Mouse (Mus musculus): Measurements from ENCODE around the gene Afmid. TPM values are rescaled to one million over a fixed set of nuclear protein-coding genes. Genes with fewer than 3 reads are reported as not detected.
A peak's percentile ranks its signal among the peaks of the same experiment; 100 is the strongest.

Afmid gene
- polyA plus RNA-seq, 1 experiment from 2014 or later: 7.1 TPM

- H3K9ac ChIP-seq: peak overlapping the region; percentile 31
- peak overlapping the region; percentile 46 for H3K27ac ChIP-seq
- ATAC-seq (ENCODE audit: low FRiP score) (0 out of 2 replicates have a peak, but pooled peaks have one; percentile 35), DNase-seq (ENCODE audit: low spot score) (peak; percentile 39)
- no peaks in the 10 kb centered on the region for H3K9me3 ChIP-seq (ENCODE audit: control insufficient read depth, low read length)
- H3K4me2 ChIP-seq (replicated peaks): peak overlapping the region; percentile 46
- peaks cover 29% of the 10 kb centered on the region for H3K4me1 ChIP-seq (replicated peaks; ENCODE audit: control insufficient read depth, insufficient read depth, low read length)
- H3K27me3 ChIP-seq (ENCODE audit: control insufficient read depth, insufficient read depth, low read length): peaks cover 24% of the 10 kb centered on the region; the same call in 1 of the 2 replicates
- peak overlapping the region; percentile 16 for H3K4me3 ChIP-seq (replicated peaks; ENCODE audit: low read length)
- WGBS: 2% methylated on average over 33 of the region's 33 CpGs
- H3K36me3 ChIP-seq (replicated peaks; ENCODE audit: control insufficient read depth, insufficient read depth): no peaks in the 10 kb centered on the region
Observed at GRCm38 (mm10) chr11:117888853-117889822, 63.4 kb downstream of the Afmid start.

Other genes starting within 250 kb of the Afmid start
- gene Tnrc6c, start 171.6 kb upstream of the Afmid start, polyA plus RNA-seq (2014; fragmentation: Nextera tagmentation; extraction: Ambion mirVana): 23.4 and 25.1 TPM in 2 replicates
- gene Tmc8, start 43.8 kb upstream of the Afmid start, polyA plus RNA-seq (2014; fragmentation: Nextera tagmentation; extraction: Ambion mirVana): 0.48 and 0.68 TPM in 2 replicates
- gene Tmc6, start 43.7 kb upstream of the Afmid start, polyA plus RNA-seq (2014; fragmentation: Nextera tagmentation; extraction: Ambion mirVana): 3.3 and 4.9 TPM in 2 replicates
- gene 6030468B19Rik, start 28.3 kb upstream of the Afmid start, polyA plus RNA-seq (2014; fragmentation: Nextera tagmentation; extraction: Ambion mirVana): 0.24 TPM in 1 of 2 replicates, not detected in the other
- 0.89 and 1.0 TPM in 2 replicates for gene Gm20708, start 16.3 kb upstream of the Afmid start, polyA plus RNA-seq (2014; fragmentation: Nextera tagmentation; extraction: Ambion mirVana)
- 17.6 and 18.9 TPM in 2 replicates for gene Syngr2, start 16.3 kb upstream of the Afmid start, polyA plus RNA-seq (2014; fragmentation: Nextera tagmentation; extraction: Ambion mirVana)
- gene Tk1, start 168 bp downstream of the Afmid start, polyA plus RNA-seq (2014; fragmentation: Nextera tagmentation; extraction: Ambion mirVana): 14.4 and 16.3 TPM in 2 replicates
- 35.5 and 36.3 TPM in 2 replicates for gene Birc5, start 23.3 kb downstream of the Afmid start, polyA plus RNA-seq (2014; fragmentation: Nextera tagmentation; extraction: Ambion mirVana)
- not detected in 2 replicates for gene Tmem235, start 34.8 kb downstream of the Afmid start, polyA plus RNA-seq (2014; fragmentation: Nextera tagmentation; extraction: Ambion mirVana)
- gene Tha1, start 47.6 kb downstream of the Afmid start, polyA plus RNA-seq (2014; fragmentation: Nextera tagmentation; extraction: Ambion mirVana): 2.5 and 2.6 TPM in 2 replicates
- gene Socs3, start 144.1 kb downstream of the Afmid start, polyA plus RNA-seq (2014; fragmentation: Nextera tagmentation; extraction: Ambion mirVana): 2.9 and 3.0 TPM in 2 replicates
- gene Pgs1, start 160.4 kb downstream of the Afmid start, polyA plus RNA-seq (2014; fragmentation: Nextera tagmentation; extraction: Ambion mirVana): 48.1 and 56.4 TPM in 2 replicates

Measured in hindbrain, embryonic 14.5 days (tissue).